Mouse (Mus musculus): ENCODE data around the gene Sec11a. TPM values are rescaled to one million over a fixed set of nuclear protein-coding genes. Genes with fewer than 3 reads are reported as not detected.

Sec11a gene
- total RNA-seq, 1 experiment from 2014 or later = 100 TPM

GRCm38 (mm10) chr7:80897134-80897533, 50.4 kb downstream of the Sec11a start:
- no peak for DNase-seq

- no peak for DNase-seq
Observed at GRCm38 (mm10) chr7:80894815-80895519, 52.6 kb downstream of the Sec11a start.

GRCm38 (mm10) chr7:80894196-80894595, 53.4 kb downstream of the Sec11a start:
- no peak for DNase-seq

- DNase-seq = no peak
Observed at GRCm38 (mm10) chr7:80893753-80894129, 53.8 kb downstream of the Sec11a start.

GRCm38 (mm10) chr7:80893086-80893752, 54.4 kb downstream of the Sec11a start:
- peak; percentile 15 for DNase-seq

GRCm38 (mm10) chr7:80889841-80890241, 57.7 kb downstream of the Sec11a start:
- peak; percentile 42 for DNase-seq

- peak; percentile 61 for DNase-seq
Observed at GRCm38 (mm10) chr7:80889021-80889511, 58.5 kb downstream of the Sec11a start.

GRCm38 (mm10) chr7:80888595-80888994, 59.0 kb downstream of the Sec11a start:
- DNase-seq = peak; percentile 35

GRCm38 (mm10) chr7:80885666-80886065, 61.9 kb downstream of the Sec11a start:
- DNase-seq = no peak

GRCm38 (mm10) chr7:80882830-80883505, 64.6 kb downstream of the Sec11a start:
- no peak for DNase-seq

GRCm38 (mm10) chr7:80875727-80876126, 71.9 kb downstream of the Sec11a start:
- no peak for DNase-seq

GRCm38 (mm10) chr7:80873631-80874030, 73.9 kb downstream of the Sec11a start:
- DNase-seq = no peak

- DNase-seq = no peak
Observed at GRCm38 (mm10) chr7:80873038-80873437, 74.5 kb downstream of the Sec11a start.

GRCm38 (mm10) chr7:80868686-80869085, 78.9 kb downstream of the Sec11a start:
- no peak for DNase-seq

- no peak for DNase-seq
Observed at GRCm38 (mm10) chr7:80866514-80867147, 80.9 kb downstream of the Sec11a start.

- no peak for DNase-seq
Observed at GRCm38 (mm10) chr7:80865521-80865920, 82.1 kb downstream of the Sec11a start.

GRCm38 (mm10) chr7:80864831-80865230, 82.7 kb downstream of the Sec11a start:
- DNase-seq = no peak

- DNase-seq = no peak
Observed at GRCm38 (mm10) chr7:80864151-80864550, 83.4 kb downstream of the Sec11a start.

- no peak for DNase-seq
Observed at GRCm38 (mm10) chr7:80863520-80863919, 84.1 kb downstream of the Sec11a start.

GRCm38 (mm10) chr7:80862475-80862874, 85.1 kb downstream of the Sec11a start:
- no peak for DNase-seq

- DNase-seq = peak; percentile 82
Observed at GRCm38 (mm10) chr7:80860729-80861274, 86.8 kb downstream of the Sec11a start, which contains the start of gene Zscan2. Gene Zscan2 (plus strand): TSS chr7:80860920.

GRCm38 (mm10) chr7:80860227-80860626, 87.4 kb downstream of the Sec11a start:
- DNase-seq = peak; percentile 65
